Mouse (Mus musculus): ENCODE data around the gene Trim65.

DNA sequence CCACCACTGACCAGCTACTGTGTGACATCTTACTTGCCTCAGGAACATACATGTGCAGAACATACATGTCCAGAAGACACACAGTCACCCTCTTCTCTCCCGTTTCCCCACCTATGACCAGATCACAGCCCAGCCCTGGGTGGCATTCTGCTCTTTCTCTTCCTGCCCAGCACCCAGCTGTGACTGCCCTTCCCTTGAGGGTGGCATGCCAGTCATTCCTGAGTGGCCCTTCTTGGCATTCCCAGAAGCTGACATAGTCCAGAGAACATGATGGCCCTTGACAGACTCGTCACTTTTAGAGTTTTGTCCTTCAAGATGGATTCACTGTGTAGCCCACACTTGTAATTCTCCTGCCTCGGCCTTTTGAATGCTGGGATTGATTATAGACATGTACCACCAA lies 58.3 kb downstream of the Trim65 start:
- TF ChIP-seq CTCF (IDR thresholded peaks at IDR 0.05; ENCODE audit: control insufficient read depth, insufficient read depth, insufficient replicate concordance, low read depth, low read length), result no peak
- no peak for TF ChIP-seq POLR2A (IDR thresholded peaks at IDR 0.05; ENCODE audit: control insufficient read depth, low read depth, low read length)

All from testis, adult 2 months (tissue).